Mouse (Mus musculus) large intestine, adult 2 months (tissue): ENCODE measurements around the gene Rbm34. TPM values are rescaled to one million over a fixed set of nuclear protein-coding genes. Genes with fewer than 3 reads are reported as not detected.

Experiments
- DNase-seq: peaks from one replicate; pipeline ENCODE4 v3.0.0-alpha.2; 2012; ENCODE audit warnings: low read depth, low spot score
- WGBS: fragments of 180-500 bp; shearing (Covaris S2); methylation state at CpG from one replicate; pipeline ENCODE4 v1.1.7; 2018; 5-methylcytosine and 5-hydroxymethylcytosine counted together
- polyA plus RNA-seq: library from polyadenylated mRNA; depleted of rRNA; stranded (reverse); fragments of >200 nt; gene quantifications from 2 replicates; pipeline ENCODE4 v1.2.3, GENCODE M21; 2012

Gene Rbm34
- polyA plus RNA-seq, 1 experiment, result 1.9 TPM

- no peak for DNase-seq
- 34% methylated on average over 6 of the region's 6 CpGs for WGBS
Observed at GRCm38 (mm10) chr8:126965246-126965645, 5.6 kb downstream of the Rbm34 start.

DNA sequence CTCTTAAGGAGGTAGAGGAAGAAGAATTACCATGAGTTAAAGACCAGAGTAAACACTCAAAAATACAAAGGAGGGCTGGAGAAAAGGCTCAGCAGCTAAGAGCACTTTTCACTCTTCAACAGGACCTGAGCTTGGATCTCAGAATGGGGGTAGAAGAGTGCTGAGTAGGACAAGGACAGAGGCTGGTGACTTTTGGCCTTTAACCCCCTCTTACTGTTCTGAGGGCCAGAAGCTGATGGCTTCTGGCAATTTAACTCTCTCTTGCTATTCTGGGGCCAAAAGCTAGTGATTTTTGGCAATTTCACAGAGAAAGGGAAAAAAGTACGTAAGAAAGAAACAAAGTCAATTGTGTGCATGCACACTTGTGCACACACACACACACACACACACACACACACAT, 8.0 kb downstream of the Rbm34 start:
- 96% methylated on average over 1 of the region's 1 CpGs for WGBS
- no peak for DNase-seq

GRCm38 (mm10) chr8:126961516-126961915, 9.4 kb downstream of the Rbm34 start:
- WGBS, result 93% methylated on average over 3 of the region's 3 CpGs
- DNase-seq, result no peak

DNA sequence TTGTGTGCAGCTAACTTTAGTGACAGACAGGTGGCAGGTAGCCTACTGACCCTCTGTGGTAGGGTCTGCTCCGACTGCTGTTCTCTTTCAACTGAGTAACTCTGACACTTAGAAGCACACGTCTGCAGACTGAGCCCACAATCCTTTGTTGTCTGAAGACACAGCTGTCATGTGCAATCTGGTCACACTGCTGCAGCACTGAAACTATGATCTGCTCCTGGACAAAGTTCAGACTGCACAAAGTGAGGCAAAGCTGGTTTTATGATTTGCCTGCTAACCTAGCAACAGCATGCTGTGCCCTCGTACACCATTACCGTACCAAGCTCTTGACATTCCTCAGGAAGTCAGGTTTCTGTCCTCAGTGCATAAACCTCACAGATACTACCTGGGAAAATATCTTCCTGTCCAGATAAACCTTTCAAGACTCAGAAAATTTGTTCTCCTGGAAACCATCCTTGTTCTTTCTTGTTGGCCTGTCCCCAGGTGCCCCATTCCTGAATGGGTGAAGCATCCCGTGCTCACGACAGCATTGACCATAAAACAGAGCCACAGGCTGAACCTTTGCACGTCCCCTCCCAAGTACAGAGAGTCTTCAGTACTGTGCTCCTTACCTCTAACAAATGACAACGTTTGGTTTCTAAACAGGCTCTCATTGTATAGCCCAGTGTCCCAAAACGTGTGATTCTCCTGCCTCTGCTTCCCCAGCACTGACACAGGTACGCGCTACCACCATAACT, 18.8 kb downstream of the Rbm34 start:
- no peak for DNase-seq
- 65% methylated on average over 11 of the region's 11 CpGs for WGBS

DNA sequence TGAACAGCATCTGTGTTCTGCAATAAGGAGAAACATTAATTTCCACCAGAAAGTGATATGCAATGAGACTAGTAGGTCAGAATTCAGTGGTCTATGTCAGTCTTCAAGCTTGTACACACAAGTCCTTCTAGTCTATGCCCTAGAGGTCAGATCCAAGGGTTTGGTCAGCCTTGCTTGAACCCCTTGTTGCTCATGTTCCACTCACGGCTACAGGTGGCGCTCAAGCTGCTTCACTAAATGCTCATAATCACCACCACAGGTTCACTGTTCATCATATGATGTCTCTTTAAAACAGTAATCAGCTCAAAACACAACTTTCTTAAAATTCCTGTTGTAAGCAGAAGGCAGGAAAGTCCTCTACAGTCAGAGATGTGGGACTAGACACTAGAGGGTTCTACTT, 21.3 kb downstream of the Rbm34 start:
- WGBS, result 63% methylated on average over 2 of the region's 2 CpGs
- DNase-seq, result no peak

- no peak for DNase-seq
- 64% methylated on average over 7 of the region's 7 CpGs for WGBS
Observed at GRCm38 (mm10) chr8:126946444-126946843, 24.4 kb downstream of the Rbm34 start.

GRCm38 (mm10) chr8:126945730-126946163, 25.1 kb downstream of the Rbm34 start, which contains the start of gene Tomm20:
TSS of gene Tomm20 (minus strand) at chr8:126945844.
- peak; percentile 83 for DNase-seq
- 1% methylated on average over 48 of the region's 48 CpGs for WGBS

DNA sequence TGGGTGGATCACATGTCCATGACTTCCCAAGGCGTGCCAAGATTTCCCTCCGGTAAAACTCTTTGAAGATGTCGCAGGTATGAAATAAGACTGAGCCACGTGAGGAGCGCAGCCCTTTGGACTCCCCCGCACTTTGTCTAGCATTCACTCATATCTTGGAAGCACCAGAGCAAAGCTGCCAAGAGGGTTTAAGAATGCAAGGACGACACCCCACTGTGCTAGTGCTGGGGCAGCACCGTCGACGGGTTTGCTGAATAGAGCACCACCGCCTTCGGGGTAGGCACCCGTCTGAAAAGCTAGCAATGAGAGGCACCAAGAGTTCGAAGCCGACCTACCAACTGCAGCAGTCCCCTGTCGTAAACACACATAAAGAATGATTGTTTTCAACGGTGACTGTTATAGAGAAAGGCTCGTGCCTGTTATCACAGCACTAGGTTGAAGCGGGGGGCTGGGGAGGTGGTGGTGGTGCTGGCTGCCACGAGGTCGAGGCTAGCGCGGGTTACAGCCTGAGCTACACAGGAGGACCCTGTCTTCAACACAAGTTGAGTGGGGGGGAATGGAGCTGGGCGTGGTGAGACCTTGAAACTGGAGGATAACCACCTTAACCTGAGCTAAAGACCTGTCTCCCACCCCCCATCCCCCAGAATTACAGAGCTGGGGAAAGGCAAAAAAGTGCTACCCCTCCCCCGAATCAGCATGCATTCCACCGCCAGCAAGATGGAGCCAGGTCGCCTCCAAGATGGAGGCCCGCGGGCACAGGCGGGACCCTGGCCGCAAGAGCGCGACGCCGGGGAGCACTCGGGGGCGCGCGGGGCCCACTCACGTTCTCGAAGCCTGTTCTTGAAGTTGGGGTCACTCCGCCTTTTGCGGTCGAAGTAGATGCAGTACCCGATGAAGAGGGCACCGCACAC, 25.8 kb downstream of the Rbm34 start:
- no peak for DNase-seq
- under 1% methylated on average over 46 of the region's 46 CpGs for WGBS

GRCm38 (mm10) chr8:126943565-126943964, 27.3 kb downstream of the Rbm34 start:
- no peak for DNase-seq
- WGBS, result 71% methylated on average over 7 of the region's 7 CpGs

DNA sequence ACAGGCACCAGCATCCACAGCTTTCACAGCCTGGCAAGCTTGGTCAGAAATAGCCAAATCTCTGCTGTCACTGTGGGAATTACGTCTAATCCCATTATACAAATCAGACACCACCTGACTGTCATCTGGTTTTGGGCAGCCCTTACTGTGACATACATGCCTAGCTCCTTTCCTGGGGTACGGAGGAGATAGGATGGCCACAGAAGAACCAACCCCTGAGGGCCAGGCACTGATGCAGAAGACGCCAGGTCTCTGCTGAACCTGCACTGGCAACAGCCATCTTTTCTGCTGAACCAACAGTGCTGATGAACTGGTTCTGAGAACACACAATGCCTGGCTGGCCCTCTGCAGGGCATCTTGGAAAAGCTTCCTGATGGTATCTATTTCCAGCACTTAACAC, 33.5 kb downstream of the Rbm34 start:
- no peak for DNase-seq
- 92% methylated on average over 3 of the region's 3 CpGs for WGBS

DNA sequence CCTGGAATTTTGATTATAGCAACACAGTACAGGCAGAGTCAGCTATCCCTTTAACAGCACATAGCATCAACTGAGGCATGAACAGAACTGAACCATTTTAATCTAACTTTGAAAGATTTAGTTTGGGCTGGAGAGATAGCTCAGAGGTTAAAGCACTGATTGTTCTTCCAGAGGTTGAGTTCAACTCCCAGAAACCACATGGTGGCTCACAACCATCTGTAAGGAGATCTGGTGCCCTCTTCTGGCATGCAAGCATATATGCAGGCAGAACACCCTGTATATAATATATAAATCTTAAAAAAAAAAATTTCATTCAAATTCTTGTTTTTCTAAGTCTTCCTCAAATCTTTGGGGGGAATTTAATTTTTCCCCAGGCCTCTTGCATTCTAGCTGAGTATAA, 34.9 kb downstream of the Rbm34 start:
- no peak for DNase-seq

- 83% methylated on average over 2 of the region's 2 CpGs for WGBS
- DNase-seq, result no peak
Observed at GRCm38 (mm10) chr8:126935387-126935786, 35.5 kb downstream of the Rbm34 start.

- 44% methylated on average over 1 of the region's 1 CpGs for WGBS
- DNase-seq, result no peak
Observed at GRCm38 (mm10) chr8:126932656-126933055, 38.2 kb downstream of the Rbm34 start.

GRCm38 (mm10) chr8:126932249-126932648, 38.6 kb downstream of the Rbm34 start:
- 43% methylated on average over 1 of the region's 1 CpGs for WGBS
- no peak for DNase-seq

- 27% methylated on average over 2 of the region's 2 CpGs for WGBS
- DNase-seq, result no peak
Observed at GRCm38 (mm10) chr8:126931720-126932119, 39.2 kb downstream of the Rbm34 start.

DNA sequence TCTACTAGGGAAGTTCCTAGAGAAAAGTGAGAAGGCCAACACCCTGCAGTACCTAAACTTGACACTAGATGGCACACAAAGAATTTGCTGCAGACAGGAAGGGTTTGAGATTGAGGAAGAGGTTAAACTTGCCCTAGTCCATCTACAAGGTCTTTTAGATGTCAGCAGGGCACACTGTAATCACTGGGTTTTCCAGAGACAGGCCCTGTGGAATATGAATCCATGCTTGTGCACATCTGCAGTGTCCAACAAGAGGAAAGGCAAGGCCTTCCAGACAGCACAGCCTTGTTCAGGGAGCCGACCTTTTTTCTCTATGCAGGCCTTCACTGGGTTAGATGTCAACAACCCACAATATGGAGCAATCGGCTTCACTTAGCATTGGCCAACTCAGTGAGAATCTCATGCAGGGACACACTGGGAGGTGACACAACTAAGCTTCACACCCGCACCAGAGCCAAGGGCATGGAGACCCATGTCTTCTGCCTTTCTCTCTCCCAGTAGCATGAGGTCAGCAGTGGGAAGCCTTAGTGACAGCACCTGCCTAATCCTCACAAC, 41.2 kb downstream of the Rbm34 start:
- no peak for DNase-seq
- WGBS, result 62% methylated on average over 3 of the region's 3 CpGs

DNA sequence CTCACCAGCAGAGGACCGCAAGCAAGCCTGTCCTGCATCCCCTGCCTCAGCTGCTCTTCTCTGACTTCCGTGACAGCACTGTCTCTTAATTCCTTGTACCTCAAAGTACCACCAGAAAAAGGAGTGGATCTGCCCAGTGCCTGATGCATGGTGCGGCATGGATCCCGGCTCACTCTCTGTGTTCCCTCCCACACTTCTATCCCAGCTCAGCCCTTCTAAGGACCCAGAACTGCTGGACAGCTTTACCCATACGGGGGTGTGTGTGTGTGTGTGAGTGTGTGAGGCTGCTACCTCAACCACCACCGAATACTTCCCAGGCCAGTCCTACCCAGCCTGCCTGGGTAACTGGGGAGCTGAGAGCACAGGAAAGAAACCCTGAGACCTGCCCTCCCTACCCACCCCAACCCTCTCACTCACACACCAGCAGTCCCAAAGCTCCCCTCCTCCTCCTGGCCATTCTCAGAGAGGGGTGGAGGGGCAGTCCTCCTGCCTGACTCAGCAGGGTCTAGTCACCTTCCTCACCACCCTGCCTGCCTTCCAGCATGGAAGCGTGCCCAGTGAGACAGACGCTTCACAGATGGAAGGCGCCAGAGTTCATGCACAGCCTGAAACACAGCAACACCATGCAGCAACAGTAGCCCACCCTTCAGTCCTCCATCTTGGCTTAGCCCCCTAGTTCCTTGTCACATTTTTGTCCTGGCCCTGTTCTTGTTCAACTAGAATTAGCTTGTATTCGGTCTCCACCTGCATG, 41.9 kb downstream of the Rbm34 start:
- 85% methylated on average over 10 of the region's 10 CpGs for WGBS
- no peak for DNase-seq

GRCm38 (mm10) chr8:126928028-126928427, 42.8 kb downstream of the Rbm34 start:
- no peak for DNase-seq

DNA sequence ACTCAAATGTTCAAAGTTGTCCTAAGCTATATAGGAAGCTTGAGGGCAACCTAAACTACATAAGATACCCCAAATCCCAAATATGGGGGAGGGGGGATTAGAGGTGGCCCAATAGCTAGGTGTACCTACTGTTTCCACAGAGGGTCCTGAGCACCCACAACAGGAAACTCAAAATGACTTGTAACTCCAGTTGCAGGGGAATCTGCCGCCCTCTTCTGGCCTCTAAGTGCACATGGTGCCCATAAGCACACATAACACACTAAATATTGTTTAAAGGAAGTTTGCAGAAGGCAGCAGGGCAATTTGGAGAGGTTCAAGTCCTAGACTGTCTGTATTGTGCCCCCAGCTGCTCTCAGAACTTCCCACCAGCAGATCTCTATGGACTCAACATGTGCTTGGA, 43.8 kb downstream of the Rbm34 start:
- whole genome bisulfite sequencing, result 33% methylated on average over 1 of the region's 1 CpGs
- no peak for DNase-seq

DNA sequence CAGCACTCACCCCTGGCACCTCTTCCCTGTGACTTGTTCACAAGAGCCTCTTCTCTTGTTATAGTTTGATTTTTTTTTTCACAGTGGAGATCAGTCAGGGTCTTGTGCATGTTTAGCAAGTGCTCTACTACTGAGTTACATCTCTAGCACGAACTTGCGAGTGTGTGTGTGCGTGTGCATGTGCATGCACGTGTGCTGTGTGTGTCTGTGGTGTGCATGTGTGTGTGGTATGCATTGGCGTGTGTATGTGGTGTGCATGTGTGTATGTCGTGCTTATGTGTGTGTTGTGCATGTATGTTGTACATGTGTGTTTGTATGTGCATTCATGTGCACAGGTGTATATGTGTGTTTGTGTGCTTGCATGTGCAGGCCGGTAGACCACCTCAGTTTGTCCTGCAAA, 47.9 kb downstream of the Rbm34 start:
- no peak for DNase-seq
- WGBS, result 82% methylated on average over 7 of the region's 7 CpGs
